Mouse (Mus musculus) MEL (cell line): ENCODE measurements around the gene Nelfcd. TPM values are rescaled to one million over a fixed set of nuclear protein-coding genes. Genes with fewer than 3 reads are reported as not detected.

Experiments
- DNase-seq: peaks from one replicate; pipeline ENCODE4 v3.0.0; 2011; ENCODE audit warnings: low read depth, low spot score
- H3K27ac ChIP-seq: 2 replicates; pipeline ENCODE4 v1.5.1; 2012; ENCODE audit warnings: low read depth, mild to moderate bottlenecking, control low read depth, low read length, moderate library complexity; ENCODE audit not compliant: control insufficient read depth
- H3K27me3 ChIP-seq, 2 experiments: fragments of 150-350 bp in 1 of 2; sonication (generic) in 1 of 2; 2 replicates each; pipeline ENCODE4 v1.6.1; 2012; ENCODE audit warnings: low read length in 2 of 2, mild to moderate bottlenecking in 2 of 2, improper control_type of control experiment in 1 of 2, moderate library complexity in 1 of 2; ENCODE audit not compliant: insufficient read depth in 2 of 2, control insufficient read depth in 1 of 2
- H3K36me3 ChIP-seq, 2 experiments: 2 replicates each; pipeline ENCODE4 v1.6.1; 2012 to 2014; ENCODE audit warnings: low read length in 2 of 2, improper control_type of control experiment in 1 of 2, inconsistent platforms in 1 of 2, mild to moderate bottlenecking in 1 of 2; ENCODE audit not compliant: insufficient read depth in 2 of 2, control insufficient read depth in 1 of 2
- H3K4me1 ChIP-seq, 2 experiments: fragments of 150-350 bp in 1 of 2; sonication (generic) in 1 of 2; 2 replicates each; pipeline ENCODE4 v1.6.1; 2012; ENCODE audit warnings: low read length in 2 of 2, improper control_type of control experiment in 1 of 2, mild to moderate bottlenecking in 1 of 2; ENCODE audit not compliant: insufficient read depth in 2 of 2, control insufficient read depth in 1 of 2
- H3K4me3 ChIP-seq, 2 experiments: fragments of 150-350 bp in 1 of 2; sonication (generic) in 1 of 2; 2 replicates each; pipeline ENCODE4 v1.5.1; 2012; ENCODE audit warnings: low read depth in 2 of 2, low read length in 2 of 2, mild to moderate bottlenecking in 2 of 2, moderate library complexity in 2 of 2, control low read depth in 1 of 2, improper control_type of control experiment in 1 of 2; ENCODE audit not compliant: control insufficient read depth in 1 of 2, insufficient read depth in 1 of 2
- H3K79me2 ChIP-seq: 2 replicates; pipeline ENCODE4 v1.6.1; 2012; ENCODE audit warnings: mild to moderate bottlenecking, low read length, moderate library complexity; ENCODE audit not compliant: control insufficient read depth, poor library complexity, insufficient read depth
- H3K9ac ChIP-seq: 2 replicates; pipeline ENCODE4 v1.6.1; 2012; ENCODE audit warnings: low read depth, mild to moderate bottlenecking, control low read depth, low read length, moderate library complexity; ENCODE audit not compliant: control insufficient read depth, poor library complexity, severe bottlenecking
- H3K9me3 ChIP-seq: fragments of 150-350 bp; sonication (generic); replicated peaks from 2 replicates; pipeline ENCODE4 v1.6.1; 2012; ENCODE audit warnings: mild to moderate bottlenecking, low read length, improper control_type of control experiment, moderate library complexity; ENCODE audit not compliant: insufficient read depth
- BHLHE40 ChIP-seq: IDR thresholded peaks from 2 replicates; pipeline ENCODE4 v1.6.1; 2012; ENCODE audit warnings: low read depth, mild to moderate bottlenecking, inconsistent platforms, low read length, improper control_type of control experiment, borderline replicate concordance
- CHD1 ChIP-seq: IDR thresholded peaks from 2 replicates; pipeline ENCODE4 v1.6.1; 2012; ENCODE audit warnings: low read depth, mild to moderate bottlenecking, inconsistent platforms, low read length, improper control_type of control experiment
- CTCF ChIP-seq, 3 experiments: IDR thresholded peaks in 2 of 3; conservative IDR thresholded peaks in 1 of 3; 2 replicates each; pipeline ENCODE4 v1.5.1; 2011 to 2012; ENCODE audit warnings: low read length in 3 of 3, low read depth in 2 of 3, mild to moderate bottlenecking in 2 of 3, improper control_type of control experiment in 1 of 3, inconsistent platforms in 1 of 3, mixed read lengths in 1 of 3, moderate library complexity in 1 of 3; ENCODE audit not compliant: control insufficient read depth in 1 of 3, insufficient read depth in 1 of 3, poor library complexity in 1 of 3, severe bottlenecking in 1 of 3
- HCFC1 ChIP-seq: IDR thresholded peaks from 2 replicates; pipeline ENCODE4 v1.6.1; 2012; ENCODE audit warnings: low read depth, mild to moderate bottlenecking, inconsistent platforms, low read length, improper control_type of control experiment, moderate library complexity
- JUND ChIP-seq: IDR thresholded peaks from 2 replicates; pipeline ENCODE4 v1.6.1; 2011; ENCODE audit warnings: low read depth, mild to moderate bottlenecking, improper control_type of control experiment, low read length
- MAX ChIP-seq: IDR thresholded peaks from 2 replicates; pipeline ENCODE4 v1.6.1; 2011; ENCODE audit warnings: low read length, improper control_type of control experiment
- MAZ ChIP-seq: IDR thresholded peaks from 2 replicates; pipeline ENCODE4 v1.6.1; 2012; ENCODE audit warnings: low read depth, mild to moderate bottlenecking, inconsistent platforms, low read length, improper control_type of control experiment
- NRF1 ChIP-seq: IDR thresholded peaks from 2 replicates; pipeline ENCODE4 v1.6.1; 2014; ENCODE audit warnings: low read depth, mild to moderate bottlenecking, inconsistent platforms, low read length, improper control_type of control experiment, moderate library complexity; ENCODE audit not compliant: poor library complexity, insufficient read depth, severe bottlenecking
- RAD21 ChIP-seq: IDR thresholded peaks from 2 replicates; pipeline ENCODE4 v1.6.1; 2011; ENCODE audit warnings: mild to moderate bottlenecking, low read depth, low read length, improper control_type of control experiment
- RCOR1 ChIP-seq: IDR thresholded peaks from 2 replicates; pipeline ENCODE4 v1.6.1; 2012; ENCODE audit warnings: low read depth, mild to moderate bottlenecking, inconsistent platforms, low read length, improper control_type of control experiment
- SMC3 ChIP-seq: IDR thresholded peaks from 2 replicates; pipeline ENCODE4 v1.6.1; 2011; ENCODE audit warnings: low read depth, low read length, improper control_type of control experiment
- TAL1 ChIP-seq: IDR thresholded peaks from 2 replicates; pipeline ENCODE4 v1.6.1; 2012; ENCODE audit warnings: mild to moderate bottlenecking, inconsistent platforms, low read length, moderate library complexity, mixed read lengths
- USF2 ChIP-seq, 2 experiments: IDR thresholded peaks; 2 replicates each; pipeline ENCODE4 v1.6.1; 2011 to 2012; ENCODE audit warnings: improper control_type of control experiment in 2 of 2, low read length in 2 of 2, borderline replicate concordance in 1 of 2, inconsistent platforms in 1 of 2, low read depth in 1 of 2, mild to moderate bottlenecking in 1 of 2; ENCODE audit not compliant: insufficient read depth in 1 of 2
- ZMIZ1 ChIP-seq: IDR thresholded peaks from 2 replicates; pipeline ENCODE4 v1.6.1; 2012; ENCODE audit warnings: low read depth, mild to moderate bottlenecking, inconsistent platforms, low read length, improper control_type of control experiment, moderate library complexity
- ZNF384 ChIP-seq: IDR thresholded peaks from 2 replicates; pipeline ENCODE4 v1.6.1; 2012; ENCODE audit warnings: low read depth, mild to moderate bottlenecking, inconsistent platforms, low read length, improper control_type of control experiment
- polyA plus RNA-seq, 2 experiments: library from polyadenylated mRNA; stranded (reverse) in 1 of 2; unstranded in 1 of 2; fragments of >175 nt in 1 of 2; fragments of >200 nt in 1 of 2; gene quantifications; 2 replicates each; pipeline versions ENCODE4 v1.2.1 to v1.2.4; 2012; ENCODE audit warnings: low replicate concordance in 2 of 2, low read depth in 1 of 2; ENCODE audit not compliant: insufficient read length in 2 of 2, insufficient read depth in 1 of 2, missing spikeins in 1 of 2
- total RNA-seq: library from RNA; depleted of rRNA; stranded (reverse); fragments of 300-350 nt; gene quantifications from 2 replicates; pipeline ENCODE4 v1.2.3, GENCODE M21; 2012

Nelfcd gene
- total and polyA plus RNA-seq, 3 experiments, result 46.8 to 89.0 (median 74.8) TPM

GRCm38 (mm10) chr2:174437697-174437982 lies 22.0 kb downstream of the Nelfcd start:
- Histone ChIP-seq H3K27me3 (no peaks in the 10 kb centered on the region), H3K79me2 (peaks cover 4% of the 10 kb centered on the region; the same call in 1 of the 2 replicates), H3K27ac (no peak overlapping the region), H3K9me3 (no peaks in the 10 kb centered on the region), H3K9ac (no peak overlapping the region), H3K36me3 (peaks cover 0 to 16% of the 10 kb centered on the region in 2 experiments; a peak in 2 of 4 replicates), H3K4me3 (no peak overlapping the region; a peak in 1 of 4 replicates), H3K4me1 (peaks cover 5 to 35% of the 10 kb centered on the region in 2 experiments; a peak in 3 of 4 replicates)
- DNase-seq, result no peak
- TF ChIP-seq RAD21, result no peak
- no peak for TF ChIP-seq ZMIZ1
- no peak for TF ChIP-seq ZNF384
- no peak for TF ChIP-seq BHLHE40
- no peak for TF ChIP-seq SMC3
- no peak for TF ChIP-seq TAL1
- TF ChIP-seq CTCF (IDR thresholded peaks at IDR 0.05 in 2 of 3, conservative IDR thresholded peaks at IDR 0.05 in 1 of 3; ENCODE audit: control insufficient read depth in 1 of 3, insufficient read depth in 1 of 3, low read depth in 2 of 3, low read length in 3 of 3, poor library complexity in 1 of 3, severe bottlenecking in 1 of 3), result no peak
- no peak for TF ChIP-seq HCFC1
- TF ChIP-seq CHD1, result no peak
- TF ChIP-seq USF2 (IDR thresholded peaks at IDR 0.05; ENCODE audit: borderline replicate concordance in 1 of 2, insufficient read depth in 1 of 2, low read depth in 1 of 2, low read length in 2 of 2), result no peak
- no peak for TF ChIP-seq RCOR1
- no peak for TF ChIP-seq MAZ

DNA sequence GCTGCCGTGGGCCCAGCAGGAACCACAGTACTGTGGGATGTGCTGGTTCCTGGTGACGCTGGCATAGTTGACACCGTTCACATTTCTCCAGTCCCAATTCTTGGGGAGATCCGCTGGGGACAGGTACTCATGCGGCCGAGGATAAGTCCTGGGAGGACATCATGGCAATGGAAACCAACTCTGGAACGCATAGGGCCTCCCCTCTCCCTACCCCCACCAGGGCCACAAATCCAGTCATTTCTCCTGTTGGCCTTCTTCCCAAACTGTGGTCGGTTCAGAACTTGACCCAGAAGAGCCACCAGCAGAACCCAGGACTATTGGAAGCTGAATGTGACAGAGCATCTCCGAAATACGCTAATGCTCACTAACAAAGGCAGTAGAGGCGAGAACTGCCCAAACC lies 22.6 kb downstream of the Nelfcd start:
- DNase-seq, result no peak
- H3K4me1 ChIP-seq, result peaks cover 5 to 35% of the 10 kb centered on the region in 2 experiments; a peak in 3 of 4 replicates
- H3K79me2 ChIP-seq, result peaks cover 4% of the 10 kb centered on the region; the same call in 1 of the 2 replicates
- peak overlapping the region; percentile 83 to 96 for H3K4me3 ChIP-seq
- H3K36me3 ChIP-seq, result peaks cover 0 to 16% of the 10 kb centered on the region in 2 experiments; a peak in 2 of 4 replicates
- TF ChIP-seq NRF1, result no peak
- no peak for TF ChIP-seq MAX
- TF ChIP-seq JUND, result no peak
- no peaks in the 10 kb centered on the region for H3K9me3 ChIP-seq
- H3K27me3 ChIP-seq, result no peaks in the 10 kb centered on the region
- H3K27ac ChIP-seq, result no peak overlapping the region
- H3K9ac ChIP-seq, result peak overlapping the region; percentile 63
